Mouse (Mus musculus): ENCODE results near the gene Mgat4e. TPM values are rescaled to one million over a fixed set of nuclear protein-coding genes. Genes with fewer than 3 reads are reported as not detected.
"Not testable (repeated sequence)": the region's sequence is repeated elsewhere in the genome, so short reads cannot be mapped to it uniquely, and the experiment has no call there.

Mgat4e gene
- total RNA-seq, 2 experiments from 2014 or later = not detected

DNA sequence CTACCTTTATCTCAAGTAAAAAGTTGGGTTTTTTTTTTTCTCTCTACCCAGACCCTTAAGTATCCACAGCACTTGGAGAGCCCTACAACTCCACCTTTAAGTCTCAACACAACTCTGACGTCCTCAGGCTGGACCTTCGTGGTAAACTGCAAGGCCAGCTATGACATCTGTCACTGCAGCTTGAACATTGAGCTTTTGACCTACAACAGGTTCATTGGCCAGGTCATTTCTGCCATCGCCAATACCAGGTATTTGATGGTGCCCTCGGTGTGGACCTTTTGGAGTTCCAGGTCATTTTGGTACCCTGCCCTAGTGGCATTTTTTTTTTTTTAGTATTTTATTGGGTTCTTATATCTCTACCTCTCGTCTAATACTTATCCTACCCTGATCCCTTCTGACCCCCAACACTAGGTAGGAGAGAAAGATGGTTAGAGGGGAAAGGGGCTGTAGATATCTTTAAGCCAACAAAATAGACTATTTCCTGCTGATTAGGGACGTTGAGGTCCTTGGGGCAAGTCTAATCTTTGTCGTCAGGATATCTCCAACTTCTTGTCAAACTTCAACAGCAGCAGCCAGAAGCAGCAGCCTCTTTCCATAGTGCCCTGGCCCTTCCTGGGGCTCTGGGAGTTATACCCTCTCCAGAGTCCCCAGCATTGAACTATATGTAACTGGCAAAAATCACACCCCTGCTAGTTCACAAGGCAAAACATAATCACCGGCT lies 29.3 kb downstream of the Mgat4e start:
- Histone ChIP-seq H3K4me3 (no peak overlapping the region), H3K27ac (no peak overlapping the region)
- no peak for DNase-seq (ENCODE audit: extremely low spot score in 1 of 2, low spot score in 2 of 2)
- TF ChIP-seq CTCF (IDR thresholded peaks at IDR 0.05) = no peak
- intact Hi-C loops (cut with DNase I) = loop anchor here (5.0 kb wide), 1 partner anchor 72 kb away; no protein-coding TSS in a partner anchor

- intact Hi-C loops (cut with DNase I) = loop anchor here (2.0 to 10.0 kb wide), 2 partner anchors 38 to 316 kb away; no protein-coding TSS in a partner anchor
- not testable (repeated sequence) for DNase-seq (ENCODE audit: extremely low spot score in 1 of 2, low spot score in 2 of 2); H3K27ac ChIP-seq; H3K4me3 ChIP-seq
Measured at GRCm38 (mm10) chr1:134519201-134519600, 30.3 kb downstream of the Mgat4e start.

GRCm38 (mm10) chr1:134518677-134519076 lies 30.8 kb downstream of the Mgat4e start:
- peak; percentile 84 for TF ChIP-seq CTCF (IDR thresholded peaks at IDR 0.05)

DNA sequence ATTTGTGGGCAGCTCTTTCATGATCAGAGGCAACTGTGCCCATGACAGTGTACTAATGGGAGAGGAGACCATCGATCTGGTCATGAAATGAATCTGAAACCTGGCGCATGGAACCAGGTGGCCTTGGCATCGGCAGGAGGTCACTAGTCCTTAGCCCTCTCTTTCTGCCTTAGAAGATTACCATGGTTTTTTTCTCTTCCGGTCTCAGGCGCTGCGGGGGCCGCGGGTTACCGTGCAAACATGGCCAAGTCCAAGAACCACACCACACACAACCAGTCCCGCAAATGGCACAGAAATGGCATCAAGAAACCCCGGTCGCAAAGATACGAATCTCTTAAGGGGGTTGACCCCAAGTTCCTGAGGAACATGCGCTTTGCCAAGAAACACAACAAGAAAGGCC lies 31.6 kb downstream of the Mgat4e start:
- intact Hi-C loops (cut with DNase I) = loop anchor here (2.0 to 10.0 kb wide), 2 partner anchors 39 to 317 kb away; no protein-coding TSS in a partner anchor

More at GRCm38 (mm10) chr1:134518677-134519076, 30.8 kb downstream of the Mgat4e start:
- no peak overlapping the region for H3K27ac ChIP-seq
- DNase-seq (ENCODE audit: extremely low spot score in 1 of 2, low spot score in 2 of 2) = peak; percentile 78 to 80
- intact Hi-C loops (cut with DNase I) = loop anchor here (2.0 to 10.0 kb wide), 2 partner anchors 38 to 316 kb away; no protein-coding TSS in a partner anchor
- no peak overlapping the region for H3K4me3 ChIP-seq

GRCm38 (mm10) chr1:134516491-134517198 lies 32.8 kb downstream of the Mgat4e start:
- Histone ChIP-seq H3K4me3 (no peak overlapping the region), H3K27ac (no peak overlapping the region)
- intact Hi-C loops (cut with DNase I) = loop anchor here (10.0 kb wide), 1 partner anchor 318 kb away; no protein-coding TSS in a partner anchor
- no peak for DNase-seq (ENCODE audit: extremely low spot score in 1 of 2, low spot score in 2 of 2)
- no peak for TF ChIP-seq CTCF (IDR thresholded peaks at IDR 0.05)

More for the DNA sequence above, 31.6 kb downstream of the Mgat4e start:
- H3K4me3 ChIP-seq; DNase-seq (ENCODE audit: extremely low spot score in 1 of 2, low spot score in 2 of 2); H3K27ac ChIP-seq: not testable (repeated sequence)

DNA sequence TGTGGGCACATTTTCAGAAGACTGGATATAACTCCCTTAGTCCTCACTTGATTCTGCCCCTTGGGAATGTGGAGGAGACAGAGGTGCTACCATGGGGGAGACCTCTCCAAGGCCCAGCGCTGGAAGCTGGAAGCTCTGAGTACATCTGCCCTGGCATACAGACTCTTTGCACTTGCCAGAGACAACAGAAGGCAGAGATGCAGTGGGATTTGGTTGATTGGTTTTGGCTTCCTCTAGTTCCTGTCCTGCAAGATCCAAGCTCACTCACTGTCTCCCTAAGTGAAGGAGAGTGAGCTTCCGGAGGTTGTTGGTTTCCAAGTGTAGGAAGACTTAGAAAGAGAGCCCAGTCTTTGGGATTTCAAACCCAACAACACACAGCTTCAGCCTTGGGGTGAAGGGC lies 33.6 kb downstream of the Mgat4e start:
- Histone ChIP-seq H3K27ac (no peak overlapping the region), H3K4me3 (no peak overlapping the region)
- intact Hi-C loops (cut with DNase I) = loop anchor here (10.0 kb wide), 1 partner anchor 319 kb away; no protein-coding TSS in a partner anchor
- no peak for DNase-seq (ENCODE audit: extremely low spot score in 1 of 2, low spot score in 2 of 2)
- no peak for TF ChIP-seq CTCF (IDR thresholded peaks at IDR 0.05)

- intact Hi-C loops (cut with DNase I) = loop anchor here (10.0 kb wide), 1 partner anchor 321 kb away; no protein-coding TSS in a partner anchor
- no peak overlapping the region for H3K4me3 ChIP-seq
- no peak for TF ChIP-seq CTCF (IDR thresholded peaks at IDR 0.05)
- DNase-seq (ENCODE audit: extremely low spot score in 1 of 2, low spot score in 2 of 2) = no peak
- H3K27ac ChIP-seq = no peak overlapping the region
Measured at GRCm38 (mm10) chr1:134513876-134514590, 35.4 kb downstream of the Mgat4e start.

- Histone ChIP-seq H3K4me3 (peak overlapping the region; percentile 33), H3K27ac (no peak overlapping the region)
- no peak for DNase-seq (ENCODE audit: extremely low spot score in 1 of 2, low spot score in 2 of 2)
- intact Hi-C loops (cut with DNase I) = loop anchor here (10.0 kb wide), 1 partner anchor 321 kb away; no protein-coding TSS in a partner anchor
- TF ChIP-seq CTCF (IDR thresholded peaks at IDR 0.05) = no peak
Measured at GRCm38 (mm10) chr1:134513312-134513860, 36.1 kb downstream of the Mgat4e start.

GRCm38 (mm10) chr1:134512584-134512983 lies 36.9 kb downstream of the Mgat4e start:
- intact Hi-C loops (cut with DNase I) = loop anchor here (10.0 kb wide), 1 partner anchor 322 kb away; no protein-coding TSS in a partner anchor
- Histone ChIP-seq H3K4me3 (no peak overlapping the region), H3K27ac (no peak overlapping the region)
- DNase-seq (ENCODE audit: extremely low spot score in 1 of 2, low spot score in 2 of 2) = no peak
- no peak for TF ChIP-seq CTCF (IDR thresholded peaks at IDR 0.05)

GRCm38 (mm10) chr1:134512183-134512582 lies 37.3 kb downstream of the Mgat4e start:
- no peak for DNase-seq (ENCODE audit: extremely low spot score in 1 of 2, low spot score in 2 of 2)
- Histone ChIP-seq H3K27ac (no peak overlapping the region), H3K4me3 (no peak overlapping the region)
- intact Hi-C loops (cut with DNase I) = loop anchor here (10.0 kb wide), 1 partner anchor 323 kb away; no protein-coding TSS in a partner anchor
- TF ChIP-seq CTCF (IDR thresholded peaks at IDR 0.05) = no peak

DNA sequence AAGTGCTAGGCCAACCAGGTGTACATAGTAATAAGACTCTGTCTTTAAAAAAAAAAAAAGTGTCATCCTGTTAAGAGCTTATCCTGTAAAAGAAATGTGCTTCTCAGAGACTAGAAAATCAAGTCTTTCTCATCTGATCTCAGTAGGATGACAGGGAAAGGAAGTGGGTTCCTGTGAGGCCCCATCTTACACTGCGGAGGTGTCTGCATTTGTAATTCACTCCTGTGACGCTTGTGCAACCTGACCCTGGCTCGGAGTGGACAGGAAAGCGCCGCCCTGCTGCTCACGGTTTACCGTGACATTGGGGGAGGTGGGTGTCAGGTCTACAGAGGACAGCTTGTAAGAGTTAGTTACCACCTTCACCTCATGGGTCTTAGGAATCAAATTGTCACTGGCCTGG lies 39.5 kb downstream of the Mgat4e start:
- no peak overlapping the region for H3K27ac ChIP-seq
- no peak overlapping the region for H3K4me3 ChIP-seq
- TF ChIP-seq CTCF (IDR thresholded peaks at IDR 0.05) = no peak
- DNase-seq (ENCODE audit: extremely low spot score in 1 of 2, low spot score in 2 of 2) = no peak
- intact Hi-C loops (cut with DNase I) = loop anchor here (10.0 kb wide), 1 partner anchor 325 kb away; no protein-coding TSS in a partner anchor
